Mouse (Mus musculus): ENCODE measurements at regions not wholly inside any gene's neighbourhood (a gene's known extent, or its start where the extent isn't known, plus 50 kb on each side); places are given as distances from the start of the nearest gene placed in this dataset.

- ATAC-seq (ENCODE audit: low read depth), result no peak
- no peaks in the 10 kb centered on the region for H3K9me3 ChIP-seq
- H3K9ac ChIP-seq, result no peak overlapping the region
- 75% methylated on average over 12 of the region's 12 CpGs for WGBS
- no peak overlapping the region for H3K4me2 ChIP-seq
- no peak overlapping the region for H3K27ac ChIP-seq (replicated peaks)
- no peak overlapping the region for H3K4me3 ChIP-seq
- H3K4me1 ChIP-seq (replicated peaks), result peaks cover 7% of the 10 kb centered on the region
- no peaks in the 10 kb centered on the region for H3K36me3 ChIP-seq
- H3K27me3 ChIP-seq, result no peaks in the 10 kb centered on the region
These were observed 97.2 kb upstream of the Adra1b start for GRCm38 (mm10) chr11:43998046-43998725.

- no peak for ATAC-seq (ENCODE audit: low read depth)
- Histone ChIP-seq H3K4me1 (replicated peaks) (peaks cover 7% of the 10 kb centered on the region), H3K9ac (no peak overlapping the region), H3K4me2 (no peak overlapping the region), H3K27ac (replicated peaks) (no peak overlapping the region), H3K36me3 (no peaks in the 10 kb centered on the region), H3K4me3 (no peak overlapping the region), H3K27me3 (no peaks in the 10 kb centered on the region), H3K9me3 (no peaks in the 10 kb centered on the region)
- WGBS, result 94% methylated on average over 4 of the region's 4 CpGs
These were observed 99.0 kb upstream of the Adra1b start for GRCm38 (mm10) chr11:44000056-44000455.

- no peak for ATAC-seq (ENCODE audit: low read depth)
- H3K27ac ChIP-seq (replicated peaks), result no peak overlapping the region
- 87% methylated on average over 7 of the region's 7 CpGs for WGBS
These were observed 101.0 kb upstream of the Adra1b start for GRCm38 (mm10) chr11:44001843-44002589.

GRCm38 (mm10) chr11:44002716-44003522 lies 101.9 kb upstream of the Adra1b start:
- peaks cover 7% of the 10 kb centered on the region for H3K4me1 ChIP-seq (replicated peaks)
- H3K27ac ChIP-seq (replicated peaks), result no peak overlapping the region
- no peak overlapping the region for H3K9ac ChIP-seq
- 59% methylated on average over 6 of the region's 6 CpGs for WGBS
- H3K9me3 ChIP-seq, result no peaks in the 10 kb centered on the region
- H3K27me3 ChIP-seq, result no peaks in the 10 kb centered on the region
- no peak for ATAC-seq (ENCODE audit: low read depth)
- H3K36me3 ChIP-seq, result no peaks in the 10 kb centered on the region
- no peak overlapping the region for H3K4me2 ChIP-seq
- H3K4me3 ChIP-seq, result no peak overlapping the region

More at GRCm38 (mm10) chr11:44001843-44002589, 101.0 kb upstream of the Adra1b start:
- Histone ChIP-seq H3K4me3 (no peak overlapping the region), H3K4me1 (replicated peaks) (peaks cover 7% of the 10 kb centered on the region), H3K4me2 (no peak overlapping the region), H3K9ac (no peak overlapping the region), H3K9me3 (no peaks in the 10 kb centered on the region), H3K36me3 (no peaks in the 10 kb centered on the region), H3K27me3 (no peaks in the 10 kb centered on the region)

GRCm38 (mm10) chr11:44007526-44008040 lies 106.6 kb upstream of the Adra1b start:
- Histone ChIP-seq H3K9ac (no peak overlapping the region), H3K36me3 (no peaks in the 10 kb centered on the region), H3K4me1 (replicated peaks) (peaks cover 10% of the 10 kb centered on the region), H3K9me3 (no peaks in the 10 kb centered on the region), H3K27me3 (no peaks in the 10 kb centered on the region), H3K27ac (replicated peaks) (no peak overlapping the region), H3K4me2 (no peak overlapping the region), H3K4me3 (no peak overlapping the region)
- 77% methylated on average over 5 of the region's 5 CpGs for WGBS
- no peak for ATAC-seq (ENCODE audit: low read depth)

GRCm38 (mm10) chr11:44012314-44012713 lies 111.3 kb upstream of the Adra1b start:
- 87% methylated on average over 5 of the region's 5 CpGs for WGBS
- ATAC-seq (ENCODE audit: low read depth), result no peak

GRCm38 (mm10) chr11:44013841-44014240 lies 112.8 kb upstream of the Adra1b start:
- no peak for ATAC-seq (ENCODE audit: low read depth)
- Histone ChIP-seq H3K9me3 (no peaks in the 10 kb centered on the region), H3K4me3 (no peak overlapping the region), H3K9ac (no peak overlapping the region), H3K27ac (replicated peaks) (no peak overlapping the region), H3K27me3 (no peaks in the 10 kb centered on the region), H3K4me1 (replicated peaks) (peaks cover 15% of the 10 kb centered on the region; the same call in 1 of the 2 replicates), H3K36me3 (no peaks in the 10 kb centered on the region), H3K4me2 (no peak overlapping the region)
- 48% methylated on average over 1 of the region's 1 CpGs for WGBS

More at GRCm38 (mm10) chr11:44012314-44012713, 111.3 kb upstream of the Adra1b start:
- Histone ChIP-seq H3K27ac (replicated peaks) (no peak overlapping the region), H3K9me3 (no peaks in the 10 kb centered on the region), H3K36me3 (no peaks in the 10 kb centered on the region), H3K9ac (no peak overlapping the region), H3K4me1 (replicated peaks) (peaks cover 15% of the 10 kb centered on the region; the same call in 1 of the 2 replicates), H3K4me3 (no peak overlapping the region), H3K4me2 (no peak overlapping the region), H3K27me3 (no peaks in the 10 kb centered on the region)

- H3K36me3 ChIP-seq, result no peaks in the 10 kb centered on the region
- no peaks in the 10 kb centered on the region for H3K27me3 ChIP-seq
- no peaks in the 10 kb centered on the region for H3K4me1 ChIP-seq (replicated peaks)
- no peak overlapping the region for H3K4me2 ChIP-seq
- no peak overlapping the region for H3K4me3 ChIP-seq
- H3K9me3 ChIP-seq, result no peaks in the 10 kb centered on the region
- no peak overlapping the region for H3K9ac ChIP-seq
- 74% methylated on average over 4 of the region's 4 CpGs for WGBS
- H3K27ac ChIP-seq (replicated peaks), result no peak overlapping the region
- no peak for ATAC-seq (ENCODE audit: low read depth)
These were observed 120.6 kb upstream of the Adra1b start for GRCm38 (mm10) chr11:44021638-44022037.

GRCm38 (mm10) chr11:44027046-44027445 lies 126.0 kb upstream of the Adra1b start:
- Histone ChIP-seq H3K4me2 (no peak overlapping the region), H3K4me3 (no peak overlapping the region), H3K9ac (no peak overlapping the region), H3K9me3 (no peaks in the 10 kb centered on the region), H3K36me3 (no peaks in the 10 kb centered on the region), H3K27me3 (no peaks in the 10 kb centered on the region), H3K27ac (replicated peaks) (no peak overlapping the region), H3K4me1 (replicated peaks) (no peaks in the 10 kb centered on the region)
- ATAC-seq (ENCODE audit: low read depth), result no peak
- 89% methylated on average over 3 of the region's 3 CpGs for WGBS

- no peaks in the 10 kb centered on the region for H3K4me1 ChIP-seq (replicated peaks)
- H3K27ac ChIP-seq (replicated peaks), result no peak overlapping the region
- H3K27me3 ChIP-seq, result no peaks in the 10 kb centered on the region
- 3% methylated on average over 2 of the region's 2 CpGs for WGBS
- H3K4me2 ChIP-seq, result no peak overlapping the region
- no peak overlapping the region for H3K9ac ChIP-seq
- no peaks in the 10 kb centered on the region for H3K36me3 ChIP-seq
- no peaks in the 10 kb centered on the region for H3K9me3 ChIP-seq
- ATAC-seq (ENCODE audit: low read depth), result no peak
- H3K4me3 ChIP-seq, result no peak overlapping the region
These were observed 145.1 kb upstream of the Adra1b start for GRCm38 (mm10) chr11:44046083-44046482.

GRCm38 (mm10) chr11:44049253-44049976 lies 148.4 kb upstream of the Adra1b start:
- Histone ChIP-seq H3K4me3 (no peak overlapping the region), H3K36me3 (no peaks in the 10 kb centered on the region), H3K27me3 (no peaks in the 10 kb centered on the region), H3K4me1 (replicated peaks) (no peaks in the 10 kb centered on the region), H3K27ac (replicated peaks) (no peak overlapping the region), H3K9ac (no peak overlapping the region), H3K4me2 (no peak overlapping the region), H3K9me3 (no peaks in the 10 kb centered on the region)
- WGBS, result 84% methylated on average over 5 of the region's 5 CpGs
- ATAC-seq (ENCODE audit: low read depth), result no peak

Data from neural tube, embryonic 13.5 days (tissue).